Mouse (Mus musculus): ENCODE data around the gene Cdhr1. TPM values are rescaled to one million over a fixed set of nuclear protein-coding genes. Genes with fewer than 3 reads are reported as not detected.

Cdhr1 gene
- polyA plus RNA-seq, 1 experiment from 2014 or later: 2.9 TPM

DNA sequence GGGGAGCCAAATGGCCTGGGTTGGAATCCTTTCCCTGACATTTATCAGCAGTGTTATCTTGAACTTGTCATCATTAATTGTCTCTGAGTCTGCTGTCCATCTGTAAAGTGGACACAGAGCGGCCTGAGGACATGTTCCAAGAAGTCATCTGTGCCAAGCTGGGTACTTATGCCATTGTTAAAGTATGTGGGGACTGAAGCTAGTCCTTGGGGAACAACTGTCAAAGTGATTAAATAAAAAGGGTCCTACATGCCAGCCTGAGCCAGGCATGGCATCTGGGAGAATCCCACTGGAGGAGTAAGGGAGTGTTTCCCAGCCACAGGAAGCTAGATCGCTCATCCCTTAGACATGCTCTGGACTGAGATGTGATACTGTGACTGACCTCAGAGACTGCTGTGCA, 12.3 kb upstream of the Cdhr1 start:
- no peaks in the 10 kb centered on the region for H3K27me3 ChIP-seq (replicated peaks; ENCODE audit: low read depth, poor library complexity, severe bottlenecking)
- no peaks in the 10 kb centered on the region for H3K4me1 ChIP-seq
- no peaks in the 10 kb centered on the region for H3K36me3 ChIP-seq (replicated peaks)

DNA sequence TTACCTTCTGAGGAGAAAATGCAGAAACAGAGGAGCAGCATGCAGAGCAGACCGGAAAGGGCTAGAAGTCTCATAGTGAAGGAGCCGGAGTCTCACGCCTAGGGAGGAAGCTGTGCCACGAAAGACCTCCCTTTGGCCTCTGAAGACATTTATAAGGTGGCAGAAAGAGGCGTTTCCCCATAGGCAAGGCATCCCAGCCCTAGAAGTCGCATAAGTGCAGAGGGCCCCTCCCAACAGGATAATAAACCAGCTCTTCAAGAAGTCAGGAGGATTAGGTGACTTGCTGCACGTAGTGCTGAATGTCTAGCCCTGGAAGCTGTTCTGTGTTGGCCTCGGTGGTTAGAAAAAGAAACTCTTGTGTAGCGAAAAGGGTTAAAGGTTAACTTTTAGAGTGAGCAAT, 11.8 kb upstream of the Cdhr1 start:
- Histone ChIP-seq H3K27me3 (replicated peaks; ENCODE audit: low read depth, poor library complexity, severe bottlenecking) (no peaks in the 10 kb centered on the region), H3K9me3 (no peaks in the 10 kb centered on the region), H3K4me1 (no peaks in the 10 kb centered on the region), H3K36me3 (replicated peaks) (no peaks in the 10 kb centered on the region), H3K27ac (replicated peaks) (no peak overlapping the region), H3K4me3 (no peak overlapping the region)
- no peak for DNase-seq (ENCODE audit: low spot score)
- 69% methylated on average over 9 of the region's 9 CpGs for WGBS

More for the DNA sequence above, 12.3 kb upstream of the Cdhr1 start:
- Histone ChIP-seq H3K4me3 (no peak overlapping the region), H3K27ac (replicated peaks) (no peak overlapping the region), H3K9me3 (no peaks in the 10 kb centered on the region)
- DNase-seq (ENCODE audit: low spot score): no peak
- 92% methylated on average over 2 of the region's 2 CpGs for WGBS

- Histone ChIP-seq H3K4me3 (no peak overlapping the region), H3K27ac (replicated peaks) (no peak overlapping the region), H3K27me3 (replicated peaks; ENCODE audit: low read depth, poor library complexity, severe bottlenecking) (no peaks in the 10 kb centered on the region), H3K4me1 (no peaks in the 10 kb centered on the region), H3K9me3 (no peaks in the 10 kb centered on the region), H3K36me3 (replicated peaks) (no peaks in the 10 kb centered on the region)
- DNase-seq (ENCODE audit: low spot score): no peak
- WGBS: 88% methylated on average over 8 of the region's 8 CpGs
Observed at GRCm38 (mm10) chr14:37109460-37109859, 11.3 kb upstream of the Cdhr1 start.

DNA sequence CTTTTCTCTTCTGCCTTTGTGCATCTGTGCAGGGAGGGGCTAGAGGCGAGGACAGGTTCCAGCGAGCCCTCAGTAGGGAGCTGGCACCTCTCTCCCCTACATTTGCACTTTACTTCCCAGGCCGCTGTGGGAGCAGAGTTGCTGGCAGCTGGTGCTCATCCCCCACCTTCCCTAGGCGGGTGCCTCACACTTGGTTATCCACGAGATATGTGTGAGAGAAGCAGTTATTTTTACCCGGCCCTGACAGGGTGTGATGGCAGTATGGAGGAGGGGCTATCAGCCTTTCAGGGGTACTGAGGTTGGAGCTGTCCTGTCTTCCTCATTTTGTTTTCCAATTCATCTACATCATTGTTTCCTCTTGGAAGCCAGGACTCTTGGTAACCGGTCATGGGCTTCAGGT, 7.7 kb upstream of the Cdhr1 start:
- no peak overlapping the region for H3K27ac ChIP-seq (replicated peaks)
- H3K27me3 ChIP-seq (replicated peaks; ENCODE audit: low read depth, poor library complexity, severe bottlenecking): no peaks in the 10 kb centered on the region
- no peak overlapping the region for H3K4me3 ChIP-seq
- no peaks in the 10 kb centered on the region for H3K9me3 ChIP-seq
- no peaks in the 10 kb centered on the region for H3K4me1 ChIP-seq
- no peak for DNase-seq (ENCODE audit: low spot score)
- no peaks in the 10 kb centered on the region for H3K36me3 ChIP-seq (replicated peaks)
- WGBS: 49% methylated on average over 7 of the region's 7 CpGs

- Histone ChIP-seq H3K27ac (replicated peaks) (no peak overlapping the region), H3K36me3 (replicated peaks) (no peaks in the 10 kb centered on the region), H3K4me3 (no peak overlapping the region), H3K9me3 (no peaks in the 10 kb centered on the region), H3K27me3 (replicated peaks; ENCODE audit: low read depth, poor library complexity, severe bottlenecking) (peaks cover 3% of the 10 kb centered on the region; the same call in 1 of the 2 replicates), H3K4me1 (no peaks in the 10 kb centered on the region)
- DNase-seq (ENCODE audit: low spot score): no peak
- WGBS: 67% methylated on average over 5 of the region's 5 CpGs
Observed at GRCm38 (mm10) chr14:37104747-37105146, 6.6 kb upstream of the Cdhr1 start.

GRCm38 (mm10) chr14:37102484-37102883, 4.3 kb upstream of the Cdhr1 start:
- Histone ChIP-seq H3K4me3 (no peak overlapping the region), H3K36me3 (replicated peaks) (no peaks in the 10 kb centered on the region), H3K27ac (replicated peaks) (no peak overlapping the region), H3K27me3 (replicated peaks; ENCODE audit: low read depth, poor library complexity, severe bottlenecking) (peaks cover 25% of the 10 kb centered on the region), H3K9me3 (no peaks in the 10 kb centered on the region), H3K4me1 (peaks cover 9% of the 10 kb centered on the region)
- 82% methylated on average over 3 of the region's 3 CpGs for WGBS
- DNase-seq (ENCODE audit: low spot score): no peak

DNA sequence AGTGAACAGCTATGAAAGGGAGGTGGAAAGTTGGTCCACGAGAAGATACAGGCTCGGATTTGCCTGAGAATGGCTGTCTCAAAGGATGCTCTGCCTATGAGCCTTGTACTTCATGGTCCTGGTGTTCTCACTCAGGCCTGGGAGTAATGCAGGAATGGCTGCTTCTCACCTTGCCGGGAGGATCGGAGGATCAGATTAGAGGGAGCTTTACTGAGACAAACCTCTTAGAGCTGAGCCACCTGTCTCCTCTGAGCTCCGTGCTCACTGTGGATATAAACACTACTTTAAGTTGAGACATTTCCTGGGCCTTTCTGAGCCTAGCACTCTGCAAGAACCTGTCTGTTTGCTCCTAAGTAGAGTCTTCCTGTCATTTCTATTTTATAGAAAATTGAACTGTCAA, 3.4 kb upstream of the Cdhr1 start:
- no peaks in the 10 kb centered on the region for H3K36me3 ChIP-seq (replicated peaks)
- peaks cover 9% of the 10 kb centered on the region for H3K4me1 ChIP-seq
- no peak overlapping the region for H3K4me3 ChIP-seq
- H3K27me3 ChIP-seq (replicated peaks; ENCODE audit: low read depth, poor library complexity, severe bottlenecking): peaks cover 35% of the 10 kb centered on the region
- DNase-seq (ENCODE audit: low spot score): no peak
- no peaks in the 10 kb centered on the region for H3K9me3 ChIP-seq
- no peak overlapping the region for H3K27ac ChIP-seq (replicated peaks)
- WGBS: 70% methylated on average over 5 of the region's 5 CpGs

- Histone ChIP-seq H3K4me1 (peaks cover 12% of the 10 kb centered on the region), H3K9me3 (no peaks in the 10 kb centered on the region), H3K36me3 (replicated peaks) (no peaks in the 10 kb centered on the region), H3K27me3 (replicated peaks; ENCODE audit: low read depth, poor library complexity, severe bottlenecking) (peaks cover 47% of the 10 kb centered on the region), H3K4me3 (no peak overlapping the region), H3K27ac (replicated peaks) (no peak overlapping the region)
- no peak for DNase-seq (ENCODE audit: low spot score)
- WGBS: 90% methylated on average over 4 of the region's 4 CpGs
Observed at GRCm38 (mm10) chr14:37095556-37095955, 2.6 kb downstream of the Cdhr1 start.

- peaks cover 12% of the 10 kb centered on the region for H3K4me1 ChIP-seq
- H3K9me3 ChIP-seq: no peaks in the 10 kb centered on the region
- no peaks in the 10 kb centered on the region for H3K36me3 ChIP-seq (replicated peaks)
- WGBS: 82% methylated on average over 6 of the region's 6 CpGs
- H3K27ac ChIP-seq (replicated peaks): no peak overlapping the region
- peaks cover 41% of the 10 kb centered on the region for H3K27me3 ChIP-seq (replicated peaks; ENCODE audit: low read depth, poor library complexity, severe bottlenecking)
- no peak for DNase-seq (ENCODE audit: low spot score)
- no peak overlapping the region for H3K4me3 ChIP-seq
Observed at GRCm38 (mm10) chr14:37094436-37094835, 3.7 kb downstream of the Cdhr1 start.

GRCm38 (mm10) chr14:37083755-37084154, 14.4 kb downstream of the Cdhr1 start:
- Histone ChIP-seq H3K9me3 (no peaks in the 10 kb centered on the region), H3K27ac (replicated peaks) (no peak overlapping the region), H3K4me1 (no peaks in the 10 kb centered on the region), H3K27me3 (replicated peaks; ENCODE audit: low read depth, poor library complexity, severe bottlenecking) (no peaks in the 10 kb centered on the region), H3K36me3 (replicated peaks) (no peaks in the 10 kb centered on the region), H3K4me3 (no peak overlapping the region)
- WGBS: 50% methylated on average over 4 of the region's 4 CpGs
- DNase-seq (ENCODE audit: low spot score): no peak

DNA sequence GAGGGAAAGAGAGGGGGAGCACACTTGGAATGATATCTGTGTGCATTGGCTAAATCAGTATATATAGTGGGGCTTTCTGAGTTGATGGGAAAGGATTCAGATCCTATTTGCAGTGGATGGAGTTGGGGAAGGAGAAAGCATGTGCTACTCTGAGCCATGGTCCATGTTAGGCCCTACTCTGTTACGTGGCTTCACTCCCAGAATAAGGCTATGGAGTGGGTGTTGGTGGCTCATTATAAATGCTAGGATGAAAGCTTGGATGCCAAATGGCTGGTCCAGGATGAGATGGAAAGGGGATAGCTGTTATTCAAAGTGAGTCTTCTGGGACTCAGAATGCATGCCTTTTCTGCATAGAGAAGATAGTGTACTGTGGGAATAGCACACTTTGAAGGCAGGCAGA, 17.4 kb downstream of the Cdhr1 start:
- H3K9me3 ChIP-seq: no peaks in the 10 kb centered on the region
- H3K27me3 ChIP-seq (replicated peaks; ENCODE audit: low read depth, poor library complexity, severe bottlenecking): no peaks in the 10 kb centered on the region
- no peak overlapping the region for H3K27ac ChIP-seq (replicated peaks)
- DNase-seq (ENCODE audit: low spot score): no peak
- no peak overlapping the region for H3K4me3 ChIP-seq
- no peaks in the 10 kb centered on the region for H3K4me1 ChIP-seq
- 80% methylated on average over 1 of the region's 1 CpGs for WGBS
- H3K36me3 ChIP-seq (replicated peaks): no peaks in the 10 kb centered on the region

GRCm38 (mm10) chr14:37068516-37068915, 29.6 kb downstream of the Cdhr1 start:
- DNase-seq (ENCODE audit: low spot score): peak; percentile 78
- Histone ChIP-seq H3K4me3 (no peak overlapping the region), H3K9me3 (no peaks in the 10 kb centered on the region), H3K4me1 (no peaks in the 10 kb centered on the region), H3K27me3 (replicated peaks; ENCODE audit: low read depth, poor library complexity, severe bottlenecking) (no peaks in the 10 kb centered on the region), H3K27ac (replicated peaks) (no peak overlapping the region), H3K36me3 (replicated peaks) (no peaks in the 10 kb centered on the region)
- WGBS: 18% methylated on average over 9 of the region's 9 CpGs

DNA sequence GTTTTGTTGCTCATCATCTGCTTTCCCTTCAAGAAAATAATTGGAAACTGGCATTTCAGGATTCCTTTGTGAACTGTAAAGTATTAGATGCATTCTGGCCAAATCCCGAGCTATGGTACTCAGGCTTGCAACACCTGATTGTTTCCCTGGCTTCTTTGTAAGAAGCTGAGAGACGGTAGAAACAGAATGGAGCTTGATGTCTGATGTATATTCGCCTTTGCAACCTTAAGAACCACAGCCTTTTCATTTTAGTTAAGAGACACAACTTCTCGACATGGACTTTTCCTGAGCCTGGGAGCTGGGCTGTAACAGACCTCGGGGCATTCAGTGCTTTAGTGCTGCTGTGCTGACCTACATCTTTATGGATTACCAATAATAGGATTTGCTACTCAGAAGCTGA, 30.5 kb downstream of the Cdhr1 start, which contains the start of gene Lrit2:
Lrit2 (plus strand) TSS at position 301 of the 400 bp plus-strand sequence.
- 80% methylated on average over 5 of the region's 5 CpGs for WGBS
- no peak for DNase-seq (ENCODE audit: low spot score)
- Histone ChIP-seq H3K27me3 (replicated peaks; ENCODE audit: low read depth, poor library complexity, severe bottlenecking) (no peaks in the 10 kb centered on the region), H3K4me3 (no peak within 1 kb of the TSS), H3K9me3 (no peaks in the 10 kb centered on the region), H3K36me3 (replicated peaks) (no peaks in the 10 kb centered on the region), H3K27ac (replicated peaks) (no peak within 1 kb of the TSS), H3K4me1 (no peaks in the 10 kb centered on the region)

- DNase-seq (ENCODE audit: low spot score): no peak
- H3K9me3 ChIP-seq: no peaks in the 10 kb centered on the region
- H3K4me1 ChIP-seq: no peaks in the 10 kb centered on the region
- H3K27ac ChIP-seq (replicated peaks): no peak overlapping the region
- H3K27me3 ChIP-seq (replicated peaks; ENCODE audit: low read depth, poor library complexity, severe bottlenecking): no peaks in the 10 kb centered on the region
- 65% methylated on average over 2 of the region's 2 CpGs for WGBS
- H3K36me3 ChIP-seq (replicated peaks): no peaks in the 10 kb centered on the region
- H3K4me3 ChIP-seq: no peak overlapping the region
Observed at GRCm38 (mm10) chr14:37066636-37067035, 31.5 kb downstream of the Cdhr1 start.
